Mouse (Mus musculus) forebrain, embryonic 10.5 days (tissue): Measurements from ENCODE around the gene 1700001O22Rik. TPM values are rescaled to one million over a fixed set of nuclear protein-coding genes. Genes with fewer than 3 reads are reported as not detected.

ENCODE experiments used
- DNase-seq: peaks from one replicate; pipeline ENCODE4 v3.0.0-alpha.2; 2017; ENCODE audit warnings: low spot score; ENCODE audit errors: extremely low spot score
- H3K27ac ChIP-seq: fragments of 300-500 bp; sonication (generic); 2 replicates; pipeline ENCODE4 v1.5.1; 2016; ENCODE audit warnings: mild to moderate bottlenecking
- H3K27me3 ChIP-seq: fragments of 300-500 bp; sonication (generic); 2 replicates; pipeline ENCODE4 v1.6.1; 2016; ENCODE audit warnings: mild to moderate bottlenecking; ENCODE audit not compliant: poor library complexity, severe bottlenecking
- H3K36me3 ChIP-seq: fragments of 300-500 bp; sonication (generic); replicated peaks from 2 replicates; pipeline ENCODE4 v1.6.1; 2016; ENCODE audit warnings: mild to moderate bottlenecking, moderate library complexity
- H3K4me1 ChIP-seq: fragments of 300-500 bp; sonication (generic); 2 replicates; pipeline ENCODE4 v1.6.1; 2016
- H3K4me3 ChIP-seq: fragments of 300-500 bp; sonication (generic); 2 replicates; pipeline ENCODE4 v1.5.1; 2016; ENCODE audit warnings: mild to moderate bottlenecking, moderate library complexity
- H3K9me3 ChIP-seq: fragments of 300-500 bp; sonication (generic); 2 replicates; pipeline ENCODE4 v1.6.1; 2016; ENCODE audit warnings: mild to moderate bottlenecking, moderate library complexity
- WGBS: fragments of 180-500 bp; shearing (Covaris S2); methylation state at CpG from one replicate; pipeline ENCODE4 v1.1.7; 2016; 5-methylcytosine and 5-hydroxymethylcytosine counted together
- polyA plus RNA-seq: library from polyadenylated mRNA; unstranded; fragments of >200 nt; fragmentation: Nextera tagmentation; extraction: Ambion mirVana; gene quantifications from 2 replicates; pipeline ENCODE4 v1.2.1, GENCODE M21; 2016

Gene 1700001O22Rik
- 3.3 and 4.8 TPM in 2 replicates for polyA plus RNA-seq

DNA sequence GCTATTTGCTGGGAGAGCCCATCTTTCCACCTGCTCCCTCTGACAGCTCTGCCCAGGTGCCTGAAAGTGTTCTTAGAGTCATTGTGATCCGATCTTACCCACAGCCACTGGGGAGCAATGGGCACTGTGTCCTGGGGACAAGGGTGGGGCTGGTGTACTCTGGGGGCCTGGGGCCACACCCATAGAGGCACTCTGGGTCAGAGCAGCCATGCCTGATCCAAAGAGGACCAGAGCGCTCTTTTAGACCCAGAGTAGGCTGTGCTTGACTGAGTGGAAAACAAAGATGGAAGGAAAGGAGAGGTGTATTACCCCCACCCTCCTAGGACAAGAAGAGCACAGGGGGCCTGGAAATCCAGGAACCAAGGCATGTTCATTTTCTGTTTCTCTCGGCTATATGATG is at the start of gene 1700001O22Rik:
TSS of gene 1700001O22Rik (minus strand) at position 58 of the 400 bp plus-strand sequence.
- H3K27me3 ChIP-seq = peaks cover 70% of the 10 kb centered on the region

GRCm38 (mm10) chr2:30852771-30853313 is 49.4 kb upstream of the 1700001O22Rik start:
- Histone ChIP-seq H3K4me1 (peaks cover 69% of the 10 kb centered on the region), H3K27ac (peak overlapping the region; percentile 78), H3K4me3 (no peak overlapping the region), H3K27me3 (no peaks in the 10 kb centered on the region), H3K36me3 (no peaks in the 10 kb centered on the region), H3K9me3 (no peaks in the 10 kb centered on the region)
- 45% methylated on average over 20 of the region's 20 CpGs for WGBS
- DNase-seq = no peak

More for the DNA sequence above, at the start of gene 1700001O22Rik:
- WGBS = 82% methylated on average over 3 of the region's 3 CpGs
- no peaks in the 10 kb centered on the region for H3K9me3 ChIP-seq
- DNase-seq = no peak
- no peak within 1 kb of the TSS for H3K4me3 ChIP-seq
- H3K4me1 ChIP-seq = peaks cover 44% of the 10 kb centered on the region
- H3K27ac ChIP-seq = no peak within 1 kb of the TSS
- H3K36me3 ChIP-seq = no peaks in the 10 kb centered on the region

GRCm38 (mm10) chr2:30850581-30850980 is 47.1 kb upstream of the 1700001O22Rik start:
- H3K4me1 ChIP-seq = peaks cover 79% of the 10 kb centered on the region

DNA sequence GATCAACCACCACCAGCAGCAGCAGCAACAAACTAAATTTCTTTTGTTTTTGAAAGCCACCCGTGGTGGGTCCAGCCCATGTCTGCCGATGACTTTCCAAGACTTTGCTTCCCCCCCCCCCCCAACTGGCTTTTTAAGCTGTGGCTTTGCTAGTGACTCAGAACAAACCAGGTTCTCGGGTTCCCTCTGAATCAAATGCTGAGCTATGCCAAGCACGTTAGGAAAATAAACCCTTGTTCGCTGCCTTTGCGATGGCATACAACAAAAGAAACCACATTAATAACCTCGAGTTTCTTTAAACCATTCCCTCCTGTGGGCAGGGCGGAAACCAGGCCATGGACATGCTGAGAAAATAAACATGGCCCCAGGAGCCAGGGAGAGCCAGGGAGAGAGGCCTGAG is 44.7 kb upstream of the 1700001O22Rik start:
- no peak overlapping the region for H3K4me3 ChIP-seq
- no peaks in the 10 kb centered on the region for H3K36me3 ChIP-seq
- peaks cover 71% of the 10 kb centered on the region for H3K4me1 ChIP-seq
- H3K27ac ChIP-seq = no peak overlapping the region
- no peaks in the 10 kb centered on the region for H3K9me3 ChIP-seq
- DNase-seq = no peak
- peaks cover 38% of the 10 kb centered on the region for H3K27me3 ChIP-seq
- WGBS = 65% methylated on average over 8 of the region's 8 CpGs

More at GRCm38 (mm10) chr2:30850581-30850980, 47.1 kb upstream of the 1700001O22Rik start:
- H3K27me3 ChIP-seq = peaks cover 17% of the 10 kb centered on the region
- WGBS = 67% methylated on average over 6 of the region's 6 CpGs
- DNase-seq = no peak
- H3K27ac ChIP-seq = no peak overlapping the region
- H3K4me3 ChIP-seq = no peak overlapping the region
- no peaks in the 10 kb centered on the region for H3K36me3 ChIP-seq
- H3K9me3 ChIP-seq = no peaks in the 10 kb centered on the region

DNA sequence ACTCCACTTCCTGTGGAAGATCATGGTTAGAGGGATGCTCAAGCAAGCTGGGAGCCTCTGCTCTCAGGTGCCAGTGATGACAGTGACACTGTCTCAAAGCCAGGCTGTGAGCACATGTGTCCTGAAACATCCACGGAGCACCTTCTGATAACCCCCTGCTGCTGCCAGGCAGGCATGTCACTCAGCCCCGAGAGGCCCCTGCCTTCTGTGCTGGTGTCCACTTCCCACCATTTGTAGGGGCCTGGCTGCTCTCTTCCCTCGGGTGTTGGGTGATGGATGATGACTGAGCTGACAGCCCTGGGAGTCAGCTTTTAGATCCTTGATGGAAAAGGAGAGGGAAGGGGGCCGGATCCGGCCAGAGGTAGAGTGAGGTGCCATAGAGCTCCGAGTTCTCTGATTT is 43.3 kb upstream of the 1700001O22Rik start:
- Histone ChIP-seq H3K9me3 (no peaks in the 10 kb centered on the region), H3K4me1 (peaks cover 56% of the 10 kb centered on the region), H3K36me3 (no peaks in the 10 kb centered on the region), H3K27me3 (peaks cover 50% of the 10 kb centered on the region), H3K4me3 (peak overlapping the region; percentile 83), H3K27ac (peak overlapping the region; percentile 25; the same call in 1 of the 2 replicates)
- 50% methylated on average over 6 of the region's 6 CpGs for WGBS
- no peak for DNase-seq

GRCm38 (mm10) chr2:30846236-30846635 is 42.8 kb upstream of the 1700001O22Rik start:
- Histone ChIP-seq H3K36me3 (no peaks in the 10 kb centered on the region), H3K4me3 (peak overlapping the region; percentile 83), H3K9me3 (no peaks in the 10 kb centered on the region), H3K27ac (peak overlapping the region; percentile 87; the same call in 1 of the 2 replicates), H3K4me1 (peaks cover 51% of the 10 kb centered on the region), H3K27me3 (peaks cover 50% of the 10 kb centered on the region)
- DNase-seq = no peak
- 73% methylated on average over 8 of the region's 8 CpGs for WGBS

- DNase-seq = no peak
- peaks cover 43% of the 10 kb centered on the region for H3K4me1 ChIP-seq
- no peaks in the 10 kb centered on the region for H3K9me3 ChIP-seq
- no peaks in the 10 kb centered on the region for H3K36me3 ChIP-seq
- peaks cover 50% of the 10 kb centered on the region for H3K27me3 ChIP-seq
- peak overlapping the region; percentile 83 for H3K4me3 ChIP-seq
- H3K27ac ChIP-seq = peak overlapping the region; percentile 87
- WGBS = under 1% methylated on average over 80 of the region's 80 CpGs
Observed at GRCm38 (mm10) chr2:30845152-30846070, 42.0 kb upstream of the 1700001O22Rik start.

DNA sequence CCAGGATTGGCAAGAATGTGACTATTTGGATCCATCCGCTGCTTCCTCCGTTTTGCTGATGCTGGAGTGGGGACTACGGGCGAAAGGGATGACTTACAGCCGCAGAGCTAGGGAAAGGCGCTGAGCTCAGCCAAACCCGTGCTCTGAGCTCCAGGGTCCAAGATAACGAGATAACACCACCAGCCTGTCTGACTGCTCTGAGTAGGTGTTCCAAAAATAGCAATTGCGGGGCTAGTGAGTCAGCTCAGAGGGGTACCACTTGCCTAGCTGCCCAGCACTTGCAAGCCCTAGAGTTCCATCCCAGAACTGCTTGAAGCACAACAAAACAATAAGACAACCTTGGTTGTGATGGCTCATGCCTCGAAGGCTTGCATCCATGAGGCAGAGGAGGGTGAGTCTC is 39.2 kb upstream of the 1700001O22Rik start:
- H3K9me3 ChIP-seq = no peaks in the 10 kb centered on the region
- no peaks in the 10 kb centered on the region for H3K36me3 ChIP-seq
- H3K27me3 ChIP-seq = peaks cover 50% of the 10 kb centered on the region
- 0 out of 2 replicates have a peak overlapping the region, but pooled peaks have one; percentile 30 for H3K27ac ChIP-seq
- no peak overlapping the region for H3K4me3 ChIP-seq
- 63% methylated on average over 10 of the region's 10 CpGs for WGBS
- H3K4me1 ChIP-seq = peaks cover 30% of the 10 kb centered on the region
- no peak for DNase-seq

DNA sequence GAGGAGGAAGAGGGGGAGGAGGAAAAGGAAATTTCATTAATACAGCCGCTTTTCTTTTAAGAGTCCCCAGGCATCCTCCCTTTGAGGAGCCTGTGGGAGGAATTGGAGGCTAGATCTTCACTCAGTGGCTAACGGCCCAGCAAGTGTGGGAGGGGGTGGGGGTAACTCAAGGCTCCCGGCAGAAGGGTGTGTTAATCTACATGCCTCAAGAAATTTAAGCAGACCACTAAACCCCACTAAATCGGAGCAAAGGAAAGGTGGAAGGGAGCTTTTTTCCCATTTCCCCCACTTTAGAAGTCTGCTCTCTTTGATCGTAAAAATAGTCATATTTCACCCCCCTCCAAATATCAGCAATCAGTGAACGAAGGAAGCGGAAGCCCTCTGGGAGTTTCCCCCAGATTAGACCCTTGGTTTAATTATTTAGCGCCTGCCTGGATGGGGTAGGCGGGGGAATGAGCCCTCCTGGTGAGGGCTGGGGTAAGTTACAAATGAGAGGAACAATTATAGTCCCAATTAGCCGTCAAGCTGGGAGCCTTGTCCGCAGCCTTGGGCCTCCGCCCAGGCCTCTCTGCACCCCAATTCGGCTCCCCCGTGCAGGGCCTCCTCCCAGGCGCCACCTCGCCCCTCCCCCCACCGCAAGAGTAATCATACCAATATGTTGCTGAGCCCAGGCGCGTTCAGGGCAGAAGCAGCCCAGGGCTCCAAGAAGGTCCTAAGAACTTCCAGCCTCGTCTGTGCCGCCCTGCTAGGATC is 33.0 kb upstream of the 1700001O22Rik start:
- Histone ChIP-seq H3K36me3 (no peaks in the 10 kb centered on the region), H3K27me3 (no peaks in the 10 kb centered on the region), H3K4me3 (peak overlapping the region; percentile 30), H3K9me3 (no peaks in the 10 kb centered on the region), H3K4me1 (peaks cover 49% of the 10 kb centered on the region), H3K27ac (peak overlapping the region; percentile 84)
- DNase-seq = peak; percentile 53
- WGBS = 7% methylated on average over 21 of the region's 21 CpGs

- Histone ChIP-seq H3K4me3 (no peak within 1 kb of the TSS), H3K4me1 (peaks cover 61% of the 10 kb centered on the region), H3K9me3 (no peaks in the 10 kb centered on the region), H3K27me3 (no peaks in the 10 kb centered on the region), H3K27ac (peak within 1 kb of the TSS; percentile 84), H3K36me3 (no peaks in the 10 kb centered on the region)
- 62% methylated on average over 10 of the region's 10 CpGs for WGBS
- DNase-seq = no peak
Observed at GRCm38 (mm10) chr2:30834373-30835022, 31.0 kb upstream of the 1700001O22Rik start, which contains the start of gene Prrx2. Gene Prrx2 (plus strand): TSS chr2:30834972.

- 55% methylated on average over 5 of the region's 5 CpGs for WGBS
- H3K4me1 ChIP-seq = peaks cover 66% of the 10 kb centered on the region
- no peak overlapping the region for H3K4me3 ChIP-seq
- H3K27ac ChIP-seq = peak overlapping the region; percentile 84
- H3K9me3 ChIP-seq = no peaks in the 10 kb centered on the region
- H3K27me3 ChIP-seq = no peaks in the 10 kb centered on the region
- DNase-seq = no peak
- H3K36me3 ChIP-seq = no peaks in the 10 kb centered on the region
Observed at GRCm38 (mm10) chr2:30833644-30834043, 30.2 kb upstream of the 1700001O22Rik start.

DNA sequence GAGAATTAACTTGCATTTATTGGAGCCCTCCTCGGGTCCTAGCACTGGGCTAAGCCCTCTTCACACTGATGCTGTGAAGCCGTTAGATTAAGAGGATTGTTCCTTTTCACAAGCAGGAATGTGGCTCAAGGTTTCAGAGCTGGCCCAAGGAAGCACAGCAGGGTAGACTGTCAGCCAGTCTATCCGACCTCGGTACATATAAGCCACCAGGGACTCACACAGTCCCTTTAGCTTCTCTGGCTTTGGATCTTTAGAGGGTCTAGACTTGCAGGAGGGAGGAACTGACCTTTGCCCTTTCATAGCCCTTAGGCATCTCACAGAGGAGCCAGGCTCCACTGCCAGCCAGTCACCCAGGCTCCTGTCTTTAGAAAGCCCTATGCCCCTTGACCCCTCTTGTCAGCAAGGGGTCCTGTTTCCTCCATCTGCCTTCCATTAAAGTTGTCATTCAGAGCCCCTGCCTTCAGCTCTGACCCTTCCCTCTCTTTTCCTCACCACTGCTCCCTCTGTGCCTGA is 26.9 kb upstream of the 1700001O22Rik start, which contains the start of gene Asb6:
TSS of gene Asb6 (minus strand) at position 51 of the 513 bp plus-strand sequence.
- Histone ChIP-seq H3K27me3 (no peaks in the 10 kb centered on the region), H3K9me3 (no peaks in the 10 kb centered on the region), H3K4me1 (peaks cover 68% of the 10 kb centered on the region), H3K36me3 (peaks cover 17% of the 10 kb centered on the region), H3K27ac (peak within 1 kb of the TSS; percentile 79), H3K4me3 (no peak within 1 kb of the TSS)
- peak; percentile 48 for DNase-seq
- WGBS = 6% methylated on average over 4 of the region's 4 CpGs
